Comparison of ENCODE assay signal across 9 mouse cellular contexts in genomic region chr6:4746036-4746695, GRCm38 (mm10). TPM values are rescaled to one million over a fixed set of nuclear protein-coding genes. Genes with fewer than 3 reads are reported as not detected.
A peak's percentile ranks its signal among the peaks of the same experiment; 100 is the strongest.
DNase-seq lines count a peak whose midpoint lies in the region; ATAC-seq and TF ChIP-seq lines count a peak whose summit lies in the region.
"Had no signal": no experiment of that assay in that cellular context is flagged by ENCODE, and none has a peak within 500 bp of the region (broad histone marks: within the 10 kb centered on the region; RNA-seq: fewer than 3 reads in every experiment).

No protein-coding gene starts in this region.

- H3K27me3 ChIP-seq in heart, embryonic 10.5 days (ENCODE audit: insufficient read depth, poor library complexity, severe bottlenecking), result no peaks in the 10 kb centered on the region
- H3K27me3 ChIP-seq in forebrain, embryonic 14.5 days (replicated peaks; ENCODE audit: control insufficient read depth, insufficient read depth, low read length), result no peaks in the 10 kb centered on the region
- H3K27me3 ChIP-seq in limb, embryonic 10.5 days (ENCODE audit: low read depth, poor library complexity, severe bottlenecking), result no peaks in the 10 kb centered on the region

- H3K36me3 ChIP-seq in heart, embryonic 10.5 days, result no peaks in the 10 kb centered on the region
- no peaks in the 10 kb centered on the region for H3K36me3 ChIP-seq in forebrain, embryonic 14.5 days (ENCODE audit: control insufficient read depth, insufficient read depth, low read length)
- peaks cover 24% of the 10 kb centered on the region for H3K36me3 ChIP-seq in limb, embryonic 10.5 days
- H3K36me3 ChIP-seq: G1E had no signal

- TF ChIP-seq CTCF in bone marrow macrophage, adult 2 months (IDR thresholded peaks at IDR 0.05; ENCODE audit: low read depth, low read length), result no peak

- peak overlapping the region; percentile 56 for H3K4me2 ChIP-seq in forebrain, embryonic 14.5 days (ENCODE audit: low read length)

- TF ChIP-seq POLR2A in bone marrow macrophage, adult 2 months (IDR thresholded peaks at IDR 0.05; ENCODE audit: borderline replicate concordance, low read depth, low read length), result no peak

- no peak for ATAC-seq in forebrain, embryonic 14.5 days
- no peak for ATAC-seq in megakaryocyte-erythroid progenitor cell, adult 5-6 weeks (replicated peaks; ENCODE audit: low FRiP score, low TSS enrichment, poor library complexity, severe bottlenecking)

- peak overlapping the region; percentile 60 for H3K4me3 ChIP-seq in heart, embryonic 10.5 days
- H3K4me3 ChIP-seq in bone marrow macrophage, adult 2 months (ENCODE audit: insufficient read depth, low read length), result peak overlapping the region; percentile 58
- peak overlapping the region; percentile 48 for H3K4me3 ChIP-seq in forebrain, embryonic 14.5 days (ENCODE audit: low read depth, low read length)
- H3K4me3 ChIP-seq in limb, embryonic 10.5 days, result peak overlapping the region; percentile 53

- WGBS in heart, embryonic 10.5 days, result 44% methylated on average over 22 of the region's 22 CpGs
- WGBS in forebrain, embryonic 14.5 days, result 54% methylated on average over 22 of the region's 22 CpGs
- WGBS in limb, embryonic 10.5 days, result 53% methylated on average over 22 of the region's 22 CpGs

- peaks cover 24% of the 10 kb centered on the region for H3K9me3 ChIP-seq in heart, embryonic 10.5 days
- peaks cover 6% of the 10 kb centered on the region; the same call in 1 of the 2 replicates for H3K9me3 ChIP-seq in forebrain, embryonic 14.5 days (replicated peaks; ENCODE audit: control insufficient read depth, low read length)
- H3K9me3 ChIP-seq in limb, embryonic 10.5 days (replicated peaks), result peaks cover 18% of the 10 kb centered on the region

- H3K4me1 ChIP-seq in heart, embryonic 10.5 days, result 0 out of 2 replicates have a peak, but pooled peaks cover 2% of the 10 kb centered on the region
- no peaks in the 10 kb centered on the region for H3K4me1 ChIP-seq in bone marrow macrophage, adult 2 months (ENCODE audit: control insufficient read depth, insufficient read depth, low read length)
- H3K4me1 ChIP-seq in forebrain, embryonic 14.5 days (ENCODE audit: control insufficient read depth, insufficient read depth, low read length), result peaks cover 9% of the 10 kb centered on the region
- H3K4me1 ChIP-seq in limb, embryonic 10.5 days, result peaks cover 24% of the 10 kb centered on the region

- DNase-seq in heart, embryonic 10.5 days (ENCODE audit: low spot score), result no peak
- no peak for DNase-seq in heart, adult 9 months (ENCODE audit: low spot score in 2 of 2)
- DNase-seq in forebrain, embryonic 14.5 days (ENCODE audit: low spot score), result no peak
- peak; percentile 57 for DNase-seq in limb, embryonic 10.5 days (ENCODE audit: low spot score)
- peak; percentile 32 for DNase-seq in neural tube, embryonic 10.5 days (ENCODE audit: extremely low spot score, low spot score)
- no peak for DNase-seq in urinary bladder, postnatal 4 days (ENCODE audit: low spot score in 2 of 2)

- H3K27ac ChIP-seq in heart, embryonic 10.5 days, result peak overlapping the region; percentile 92
- no peak overlapping the region for H3K27ac ChIP-seq in bone marrow macrophage, adult 2 months (ENCODE audit: insufficient read depth, low read depth, low read length)
- H3K27ac ChIP-seq in forebrain, embryonic 14.5 days (ENCODE audit: low read depth, low read length), result peak overlapping the region; percentile 83
- H3K27ac ChIP-seq in limb, embryonic 10.5 days, result peak overlapping the region; percentile 93

- H3K9ac ChIP-seq in forebrain, embryonic 14.5 days (ENCODE audit: low read length), result peak overlapping the region; percentile 77

RNA-seq across cellular contexts. Expression of gene Sgce, which starts 0.8 kb away (rescaled TPM):
- polyA plus RNA-seq in heart, embryonic 10.5 days (2016; fragmentation: Nextera tagmentation; extraction: Ambion mirVana), result 52.9 and 58.3 TPM in 2 replicates
- 0.44 and 1.1 TPM in 2 replicates for polyA plus RNA-seq in bone marrow macrophage, adult 2 months (2012; ENCODE audit: insufficient read depth, insufficient read length, missing spikeins)
- 48.0 and 48.3 TPM in 2 replicates for polyA plus RNA-seq in forebrain, embryonic 14.5 days (2014; fragmentation: Nextera tagmentation; extraction: Ambion mirVana)
- 38.5 and 52.3 TPM in 2 replicates for polyA plus RNA-seq in limb, embryonic 10.5 days (2016; fragmentation: Nextera tagmentation; extraction: Ambion mirVana)
- 0.57 TPM in 1 of 2 replicates, not detected in the other for total RNA-seq in megakaryocyte-erythroid progenitor cell, adult 5-6 weeks (2014; fragmentation: Nextera tagmentation)
- 1.0 and 4.4 TPM in 2 replicates for total RNA-seq in megakaryocyte-erythroid progenitor cell, adult 5-6 weeks (2017)
- polyA plus RNA-seq: G1E had no signal

RNA-seq across cellular contexts. Expression of gene Peg10, which starts 0.9 kb away (rescaled TPM):
- polyA plus RNA-seq in heart, embryonic 10.5 days (2016; fragmentation: Nextera tagmentation; extraction: Ambion mirVana), result 5.9 and 16.6 TPM in 2 replicates
- 0.13 and 0.16 TPM in 2 replicates for polyA plus RNA-seq in bone marrow macrophage, adult 2 months (2012; ENCODE audit: insufficient read depth, insufficient read length, missing spikeins)
- 9.3 and 9.8 TPM in 2 replicates for polyA plus RNA-seq in forebrain, embryonic 14.5 days (2014; fragmentation: Nextera tagmentation; extraction: Ambion mirVana)
- polyA plus RNA-seq in limb, embryonic 10.5 days (2016; fragmentation: Nextera tagmentation; extraction: Ambion mirVana), result 32.7 and 33.5 TPM in 2 replicates
- total RNA-seq in megakaryocyte-erythroid progenitor cell, adult 5-6 weeks (2014; fragmentation: Nextera tagmentation), result 0.25 and 0.61 TPM in 2 replicates
- total RNA-seq in megakaryocyte-erythroid progenitor cell, adult 5-6 weeks (2017), result 0.28 and 1.4 TPM in 2 replicates
- polyA plus RNA-seq: G1E had no signal

Comparison
In these comparisons a context has a peak if more than half of its experiments do, and no peak if none do; other contexts are left out.
1. DNase-seq: peak in limb, embryonic 10.5 days (single experiment) and neural tube, embryonic 10.5 days (single experiment); none in heart, embryonic 10.5 days (single experiment), heart, adult 9 months (0 of 2), forebrain, embryonic 14.5 days (single experiment) and urinary bladder, postnatal 4 days (0 of 2).
2. RNA of gene Sgce, which starts 0.8 kb away (polyA plus RNA-seq): 52.9 to 58.3 TPM in heart, embryonic 10.5 days, 38.5 to 52.3 TPM in limb, embryonic 10.5 days and 48.0 to 48.3 TPM in forebrain, embryonic 14.5 days; 0.44 to 1.1 TPM in bone marrow macrophage, adult 2 months; every median in the first group is over 10 times any median in the second.
3. Peak in every context shown above with its lines, with median percentiles within 50 percentile points of each other: H3K4me3 ChIP-seq.